15 mouse cellular contexts compared by ENCODE assay signal in genomic region chr4:32562319-32563115, GRCm38 (mm10). TPM values are rescaled to one million over a fixed set of nuclear protein-coding genes. Genes with fewer than 3 reads are reported as not detected.
DNase-seq lines count a peak whose midpoint lies in the region; ATAC-seq lines count a peak whose summit lies in the region.
"Had no signal": no experiment of that assay in that cellular context is flagged by ENCODE, and none has a peak within 500 bp of the region (broad histone marks: within the 10 kb centered on the region; RNA-seq: fewer than 3 reads in every experiment).

No protein-coding gene starts in this region.

- DNase-seq in forebrain, embryonic 14.5 days (ENCODE audit: low spot score), result no peak
- DNase-seq in neural tube, embryonic 11.5 days (ENCODE audit: low spot score), result no peak
- no peak for DNase-seq in neural tube, embryonic 10.5 days (ENCODE audit: extremely low spot score, low spot score)
- DNase-seq in adrenal gland, adult 8-10 months, result no peak
- DNase-seq in embryo, embryonic 10.5 days (ENCODE audit: low spot score), result no peak
- DNase-seq: B cell, adult 2 months had no signal

- peak overlapping the region; percentile 63; the same call in 1 of the 2 replicates for H3K27ac ChIP-seq in forebrain, embryonic 14.5 days (ENCODE audit: low read depth, low read length)
- H3K27ac ChIP-seq in forebrain, embryonic 16.5 days (ENCODE audit: low read length), result no peak overlapping the region
- no peak overlapping the region for H3K27ac ChIP-seq in neural tube, embryonic 11.5 days (ENCODE audit: low read depth, low read length)
- peak overlapping the region; percentile 89 for H3K27ac ChIP-seq in hindbrain, embryonic 13.5 days
- no peak overlapping the region for H3K27ac ChIP-seq in neural tube, embryonic 14.5 days (ENCODE audit: low read depth, low read length)

- H3K4me1 ChIP-seq in forebrain, embryonic 14.5 days (ENCODE audit: control insufficient read depth, insufficient read depth, low read length), result peaks cover 5% of the 10 kb centered on the region; the same call in 1 of the 2 replicates
- H3K4me1 ChIP-seq in forebrain, embryonic 16.5 days (replicated peaks; ENCODE audit: control insufficient read depth, insufficient read depth, low read length), result peaks cover 16% of the 10 kb centered on the region
- H3K4me1 ChIP-seq in neural tube, embryonic 11.5 days (ENCODE audit: control insufficient read depth, insufficient read depth, low read length), result peaks cover 12% of the 10 kb centered on the region; the same call in 1 of the 2 replicates
- peaks cover 29% of the 10 kb centered on the region for H3K4me1 ChIP-seq in hindbrain, embryonic 13.5 days (replicated peaks)
- H3K4me1 ChIP-seq in neural tube, embryonic 14.5 days (ENCODE audit: control insufficient read depth, insufficient read depth, low read length), result peaks cover 16% of the 10 kb centered on the region

- H3K9ac ChIP-seq in forebrain, embryonic 14.5 days (ENCODE audit: low read length), result no peak overlapping the region
- no peak overlapping the region for H3K9ac ChIP-seq in forebrain, embryonic 16.5 days (replicated peaks; ENCODE audit: low read depth, low read length)
- no peak overlapping the region for H3K9ac ChIP-seq in neural tube, embryonic 11.5 days (ENCODE audit: low read length)
- no peak overlapping the region for H3K9ac ChIP-seq in hindbrain, embryonic 13.5 days
- no peak overlapping the region for H3K9ac ChIP-seq in neural tube, embryonic 14.5 days (replicated peaks; ENCODE audit: low read depth, low read length)
- H3K9ac ChIP-seq: heart, embryonic 15.5 days had no signal

- H3K9me3 ChIP-seq in forebrain, embryonic 14.5 days (replicated peaks; ENCODE audit: control insufficient read depth, low read length), result no peaks in the 10 kb centered on the region
- no peaks in the 10 kb centered on the region for H3K9me3 ChIP-seq in forebrain, embryonic 16.5 days (ENCODE audit: control insufficient read depth, low read length)
- no peaks in the 10 kb centered on the region for H3K9me3 ChIP-seq in neural tube, embryonic 11.5 days (ENCODE audit: control insufficient read depth, low read length)
- no peaks in the 10 kb centered on the region for H3K9me3 ChIP-seq in hindbrain, embryonic 13.5 days
- H3K9me3 ChIP-seq in neural tube, embryonic 14.5 days (ENCODE audit: control insufficient read depth, low read length), result no peaks in the 10 kb centered on the region
- H3K9me3 ChIP-seq: heart, embryonic 15.5 days had no signal

- no peak for ATAC-seq in forebrain, embryonic 14.5 days
- ATAC-seq in forebrain, embryonic 16.5 days, result no peak
- ATAC-seq in neural tube, embryonic 11.5 days (ENCODE audit: insufficient read depth, low FRiP score, low TSS enrichment), result peak; percentile 21; the same call in 1 of the 2 replicates
- ATAC-seq in hindbrain, embryonic 13.5 days (ENCODE audit: low FRiP score), result 0 out of 2 replicates have a peak, but pooled peaks have one; percentile 34
- peak; percentile 16; the same call in 1 of the 2 replicates for ATAC-seq in neural tube, embryonic 14.5 days (ENCODE audit: low read depth)
- ATAC-seq: Patski had no signal

- peaks cover 30% of the 10 kb centered on the region for H3K36me3 ChIP-seq in forebrain, embryonic 14.5 days (ENCODE audit: control insufficient read depth, insufficient read depth, low read length)
- peaks cover 17% of the 10 kb centered on the region for H3K36me3 ChIP-seq in forebrain, embryonic 16.5 days (ENCODE audit: control insufficient read depth, insufficient read depth)
- peaks cover 5% of the 10 kb centered on the region for H3K36me3 ChIP-seq in neural tube, embryonic 11.5 days (ENCODE audit: control insufficient read depth, insufficient read depth, low read length)
- H3K36me3 ChIP-seq in hindbrain, embryonic 13.5 days, result peaks cover 40% of the 10 kb centered on the region
- H3K36me3 ChIP-seq in neural tube, embryonic 14.5 days (ENCODE audit: control insufficient read depth, insufficient read depth, low read length), result peaks cover 14% of the 10 kb centered on the region
- H3K36me3 ChIP-seq: heart, embryonic 15.5 days had no signal

- 95% methylated on average over 35 of the region's 35 CpGs for WGBS in forebrain, embryonic 14.5 days
- 93% methylated on average over 35 of the region's 35 CpGs for WGBS in forebrain, embryonic 16.5 days
- 96% methylated on average over 35 of the region's 35 CpGs for WGBS in neural tube, embryonic 11.5 days
- WGBS in hindbrain, embryonic 13.5 days, result 95% methylated on average over 35 of the region's 35 CpGs
- 96% methylated on average over 35 of the region's 35 CpGs for WGBS in neural tube, embryonic 14.5 days

- H3K4me3 ChIP-seq in forebrain, embryonic 14.5 days (ENCODE audit: low read depth, low read length), result no peak overlapping the region
- H3K4me3 ChIP-seq in forebrain, embryonic 16.5 days (replicated peaks; ENCODE audit: low read length), result no peak overlapping the region
- no peak overlapping the region for H3K4me3 ChIP-seq in neural tube, embryonic 11.5 days (ENCODE audit: low read depth, low read length)
- no peak overlapping the region for H3K4me3 ChIP-seq in hindbrain, embryonic 13.5 days
- no peak overlapping the region for H3K4me3 ChIP-seq in neural tube, embryonic 14.5 days (ENCODE audit: low read depth, low read length)
- H3K4me3 ChIP-seq: heart, embryonic 15.5 days; megakaryocyte, embryonic 14.5 days had no signal

- H3K27me3 ChIP-seq in forebrain, embryonic 14.5 days (replicated peaks; ENCODE audit: control insufficient read depth, insufficient read depth, low read length), result no peaks in the 10 kb centered on the region
- H3K27me3 ChIP-seq in forebrain, embryonic 16.5 days (replicated peaks; ENCODE audit: control insufficient read depth, insufficient read depth, low read length), result no peaks in the 10 kb centered on the region
- H3K27me3 ChIP-seq in neural tube, embryonic 11.5 days (ENCODE audit: control insufficient read depth, insufficient read depth, low read length), result no peaks in the 10 kb centered on the region
- H3K27me3 ChIP-seq in hindbrain, embryonic 13.5 days, result no peaks in the 10 kb centered on the region
- no peaks in the 10 kb centered on the region for H3K27me3 ChIP-seq in neural tube, embryonic 14.5 days (ENCODE audit: control insufficient read depth, insufficient read depth, low read length)
- H3K27me3 ChIP-seq: heart, embryonic 15.5 days; Patski had no signal

- no peak overlapping the region for H3K4me2 ChIP-seq in forebrain, embryonic 14.5 days (ENCODE audit: low read length)
- H3K4me2 ChIP-seq in forebrain, embryonic 16.5 days (ENCODE audit: low read length), result no peak overlapping the region
- H3K4me2 ChIP-seq in neural tube, embryonic 11.5 days (ENCODE audit: low read depth), result no peak overlapping the region
- no peak overlapping the region for H3K4me2 ChIP-seq in hindbrain, embryonic 13.5 days
- no peak overlapping the region for H3K4me2 ChIP-seq in neural tube, embryonic 14.5 days (ENCODE audit: low read depth, low read length)

RNA-seq across cellular contexts. Expression of gene Gja10, which starts 40.0 kb away (rescaled TPM):
- polyA plus RNA-seq in forebrain, embryonic 14.5 days (2014; fragmentation: Nextera tagmentation; extraction: Ambion mirVana), result not detected in 2 replicates
- not detected in 2 replicates for polyA plus RNA-seq in forebrain, embryonic 16.5 days (2015; fragmentation: Nextera tagmentation; extraction: Ambion mirVana)
- not detected in 2 replicates for polyA plus RNA-seq in neural tube, embryonic 11.5 days (2014; fragmentation: Nextera tagmentation; extraction: Ambion mirVana)
- 0.12 TPM in 1 of 2 replicates, not detected in the other for polyA plus RNA-seq in hindbrain, embryonic 13.5 days (2015; fragmentation: Nextera tagmentation; extraction: Ambion mirVana)
- polyA plus RNA-seq in neural tube, embryonic 14.5 days (2014; fragmentation: Nextera tagmentation; extraction: Ambion mirVana), result not detected in 2 replicates
- total RNA-seq in adrenal gland, adult 8-10 months (2022), result not detected
- total RNA-seq: layer of hippocampus, postnatal 36 days had no signal
- polyA plus RNA-seq: heart, embryonic 15.5 days; liver, embryonic 16.5 days; Patski; stomach, embryonic 14.5 days had no signal

RNA-seq across cellular contexts. Expression of gene Casp8ap2, which starts 52.7 kb away (rescaled TPM):
- polyA plus RNA-seq in forebrain, embryonic 14.5 days (2014; fragmentation: Nextera tagmentation; extraction: Ambion mirVana), result 48.9 and 53.0 TPM in 2 replicates
- 57.3 and 64.3 TPM in 2 replicates for polyA plus RNA-seq in forebrain, embryonic 16.5 days (2015; fragmentation: Nextera tagmentation; extraction: Ambion mirVana)
- polyA plus RNA-seq in neural tube, embryonic 11.5 days (2014; fragmentation: Nextera tagmentation; extraction: Ambion mirVana), result 55.5 and 62.7 TPM in 2 replicates
- 53.4 and 53.5 TPM in 2 replicates for polyA plus RNA-seq in hindbrain, embryonic 13.5 days (2015; fragmentation: Nextera tagmentation; extraction: Ambion mirVana)
- 37.2 and 39.2 TPM in 2 replicates for polyA plus RNA-seq in neural tube, embryonic 14.5 days (2014; fragmentation: Nextera tagmentation; extraction: Ambion mirVana)
- total RNA-seq in adrenal gland, adult 8-10 months (2022), result 1 to 10 TPM; 6.6 to 9.7 (median 8.5) TPM

Comparison
In these comparisons a context has a peak if more than half of its experiments do, and no peak if none do; other contexts are left out.
1. H3K27ac ChIP-seq: peak in forebrain, embryonic 14.5 days (single experiment) and hindbrain, embryonic 13.5 days (single experiment); none in forebrain, embryonic 16.5 days (single experiment), neural tube, embryonic 11.5 days (single experiment) and neural tube, embryonic 14.5 days (single experiment).
2. ATAC-seq: peak in neural tube, embryonic 11.5 days (single experiment), hindbrain, embryonic 13.5 days (single experiment) and neural tube, embryonic 14.5 days (single experiment); none in forebrain, embryonic 14.5 days (single experiment) and forebrain, embryonic 16.5 days (single experiment).